Mouse (Mus musculus) ES-E14 (cell line): ENCODE measurements around the gene Treh. TPM values are rescaled to one million over a fixed set of nuclear protein-coding genes. Genes with fewer than 3 reads are reported as not detected.

ENCODE experiments used
- DNase-seq: peaks from one replicate; pipeline ENCODE4 v3.0.0-alpha.2; 2013; ENCODE audit warnings: low read depth, low spot score
- H3K27ac ChIP-seq: 2 replicates; pipeline ENCODE4 v1.5.1; 2012; ENCODE audit warnings: low read depth, mild to moderate bottlenecking, low read length, moderate library complexity, mixed read lengths; ENCODE audit not compliant: poor library complexity, insufficient read depth, severe bottlenecking
- H3K36me3 ChIP-seq: 2 replicates; pipeline ENCODE4 v1.6.1; 2012; ENCODE audit warnings: mild to moderate bottlenecking, low read length, moderate library complexity, mixed read lengths; ENCODE audit not compliant: control insufficient read depth, poor library complexity, insufficient read depth, severe bottlenecking
- H3K4me1 ChIP-seq, 2 experiments: fragments of 150-350 bp in 1 of 2; sonication (generic) in 1 of 2; 2 replicates each; pipeline ENCODE4 v1.6.1; 2012; ENCODE audit warnings: low read length in 2 of 2, mild to moderate bottlenecking in 1 of 2, mixed read lengths in 1 of 2; ENCODE audit not compliant: control insufficient read depth in 2 of 2, insufficient read depth in 2 of 2, poor library complexity in 1 of 2
- H3K4me3 ChIP-seq, 2 experiments: fragments of 150-350 bp in 1 of 2; sonication (generic) in 1 of 2; 2 replicates each; pipeline ENCODE4 v1.5.1; 2012; ENCODE audit warnings: low read length in 2 of 2, low read depth in 1 of 2, mild to moderate bottlenecking in 1 of 2, mixed read lengths in 1 of 2; ENCODE audit not compliant: insufficient read depth in 1 of 2, poor library complexity in 1 of 2, severe bottlenecking in 1 of 2
- H3K9ac ChIP-seq: 2 replicates; pipeline ENCODE4 v1.6.1; 2012; ENCODE audit warnings: low read depth, mild to moderate bottlenecking, low read length, mixed read lengths; ENCODE audit not compliant: poor library complexity, insufficient read depth, severe bottlenecking
- H3K9me3 ChIP-seq: fragments of 150-350 bp; sonication (generic); 2 replicates; pipeline ENCODE4 v1.6.1; 2012; ENCODE audit warnings: low read depth, mild to moderate bottlenecking, low read length; ENCODE audit not compliant: control insufficient read depth, insufficient read depth
- CHD2 ChIP-seq: IDR thresholded peaks from 2 replicates; pipeline ENCODE4 v1.6.1; 2014; ENCODE audit warnings: mild to moderate bottlenecking, low read depth, low read length, inconsistent platforms
- HCFC1 ChIP-seq: IDR thresholded peaks from 2 replicates; pipeline ENCODE4 v1.6.1; 2012; ENCODE audit warnings: low read length, inconsistent platforms, borderline replicate concordance; ENCODE audit not compliant: insufficient read depth
- MAFK ChIP-seq: IDR thresholded peaks from 2 replicates; pipeline ENCODE4 v1.6.1; 2014; ENCODE audit warnings: mild to moderate bottlenecking, low read depth, low read length, inconsistent platforms; ENCODE audit not compliant: insufficient read depth
- ZC3H11A ChIP-seq: IDR thresholded peaks from 2 replicates; pipeline ENCODE4 v1.6.1; 2012; ENCODE audit warnings: low read depth, mild to moderate bottlenecking, inconsistent platforms, low read length, borderline replicate concordance
- ZNF384 ChIP-seq: IDR thresholded peaks from 2 replicates; pipeline ENCODE4 v1.6.1; 2012; ENCODE audit warnings: low read depth, low read length, inconsistent platforms
- in situ Hi-C, 2 experiments: fragments of 600-800 bp; cut with MboI; formaldehyde crosslinking; loops; one replicate each; pipeline ENCODE4 v1.15.1; 2025; ENCODE audit warnings: low sequenced_read_pairs in 2 of 2, inconsistent platforms in 1 of 2; ENCODE audit not compliant: unreplicated experiment in 2 of 2
- total RNA-seq: library from RNA; depleted of rRNA; stranded (reverse); fragments of 300-350 nt; gene quantifications from 2 replicates; pipeline ENCODE4 v1.2.3, GENCODE M21; 2012

Gene Treh
- total RNA-seq, 1 experiment = not detected

GRCm38 (mm10) chr9:44709600-44709999 lies 36.6 kb downstream of the Treh start:
- Histone ChIP-seq H3K9me3 (no peaks in the 10 kb centered on the region), H3K36me3 (no peaks in the 10 kb centered on the region; the same call in 1 of the 2 replicates), H3K9ac (no peak overlapping the region), H3K4me1 (peaks cover 0 to 12% of the 10 kb centered on the region in 2 experiments; a peak in 1 of 4 replicates), H3K4me3 (no peak overlapping the region), H3K27ac (no peak overlapping the region)
- TF ChIP-seq ZNF384 (no peak), ZC3H11A (no peak), HCFC1 (no peak), MAFK (no peak)
- no peak for DNase-seq
- in situ Hi-C loops = no loop called here

GRCm38 (mm10) chr9:44710213-44710612 lies 37.2 kb downstream of the Treh start:
- no peaks in the 10 kb centered on the region; the same call in 1 of the 2 replicates for H3K36me3 ChIP-seq
- H3K4me3 ChIP-seq = no peak overlapping the region
- H3K4me1 ChIP-seq = peaks cover 0 to 12% of the 10 kb centered on the region in 2 experiments; a peak in 1 of 4 replicates
- in situ Hi-C loops = no loop called here
- H3K27ac ChIP-seq = no peak overlapping the region
- TF ChIP-seq MAFK = no peak
- TF ChIP-seq CHD2 = no peak
- no peak for TF ChIP-seq HCFC1
- no peak for TF ChIP-seq ZNF384
- no peak for TF ChIP-seq ZC3H11A
- H3K9ac ChIP-seq = no peak overlapping the region
- DNase-seq = no peak
- no peaks in the 10 kb centered on the region for H3K9me3 ChIP-seq

GRCm38 (mm10) chr9:44711602-44712001 lies 38.6 kb downstream of the Treh start:
- H3K36me3 ChIP-seq = no peaks in the 10 kb centered on the region; the same call in 1 of the 2 replicates
- in situ Hi-C loops = no loop called here

GRCm38 (mm10) chr9:44713080-44713479 lies 40.0 kb downstream of the Treh start:
- H3K9me3 ChIP-seq = no peaks in the 10 kb centered on the region
- in situ Hi-C loops = no loop called here
- no peak for DNase-seq
- no peak overlapping the region for H3K4me3 ChIP-seq
- H3K4me1 ChIP-seq = peaks cover 0 to 9% of the 10 kb centered on the region in 2 experiments; a peak in 1 of 4 replicates
- H3K9ac ChIP-seq = no peak overlapping the region
- TF ChIP-seq CHD2 (no peak), ZNF384 (no peak), HCFC1 (no peak), MAFK (no peak), ZC3H11A (no peak)
- H3K27ac ChIP-seq = no peak overlapping the region
- no peaks in the 10 kb centered on the region for H3K36me3 ChIP-seq

More at GRCm38 (mm10) chr9:44711602-44712001, 38.6 kb downstream of the Treh start:
- DNase-seq = no peak
- H3K9ac ChIP-seq = no peak overlapping the region
- H3K4me1 ChIP-seq = peaks cover 0 to 12% of the 10 kb centered on the region in 2 experiments; a peak in 1 of 4 replicates
- no peaks in the 10 kb centered on the region for H3K9me3 ChIP-seq
- no peak overlapping the region for H3K27ac ChIP-seq
- no peak overlapping the region for H3K4me3 ChIP-seq
- no peak for TF ChIP-seq HCFC1
- no peak for TF ChIP-seq ZC3H11A

GRCm38 (mm10) chr9:44713574-44713973 lies 40.5 kb downstream of the Treh start:
- H3K27ac ChIP-seq = no peak overlapping the region
- H3K9me3 ChIP-seq = no peaks in the 10 kb centered on the region
- H3K4me1 ChIP-seq = peaks cover 0 to 9% of the 10 kb centered on the region in 2 experiments; a peak in 1 of 4 replicates
- no peak for TF ChIP-seq ZNF384
- TF ChIP-seq HCFC1 = no peak
- no peak for DNase-seq
- H3K9ac ChIP-seq = no peak overlapping the region
- in situ Hi-C loops = no loop called here
- no peaks in the 10 kb centered on the region for H3K36me3 ChIP-seq
- no peak overlapping the region for H3K4me3 ChIP-seq
